Mouse (Mus musculus): ENCODE results near the gene Sostdc1. TPM values are rescaled to one million over a fixed set of nuclear protein-coding genes. Genes with fewer than 3 reads are reported as not detected.

Gene Sostdc1
- total RNA-seq (2014; rRNA removed) (not detected in 2 replicates), polyA plus RNA-seq (2012; rRNA removed) (not detected in 2 replicates)

- H3K36me3 ChIP-seq (ENCODE audit: control insufficient read depth, insufficient read depth, low read length), result no peaks in the 10 kb centered on the region
- no peaks in the 10 kb centered on the region for H3K4me1 ChIP-seq (ENCODE audit: control insufficient read depth, insufficient read depth, low read length)
- H3K27me3 ChIP-seq (ENCODE audit: control insufficient read depth, insufficient read depth, low read length), result no peaks in the 10 kb centered on the region; the same call in 1 of the 2 replicates
- no peak within 1 kb of the TSS for H3K4me3 ChIP-seq (ENCODE audit: insufficient read depth, low read depth, low read length)
- no peak for DNase-seq (ENCODE audit: extremely low read depth, low read depth, low spot score)
- no peak for TF ChIP-seq POLR2A (IDR thresholded peaks at IDR 0.05; ENCODE audit: extremely low read depth, insufficient read depth, low read length)
- TF ChIP-seq CTCF (IDR thresholded peaks at IDR 0.05; ENCODE audit: low read depth, low read length), result no peak
- no peak within 1 kb of the TSS for H3K9ac ChIP-seq (ENCODE audit: low read depth, low read length)
- 36% methylated on average over 7 of the region's 7 CpGs for WGBS
- H3K27ac ChIP-seq (replicated peaks; ENCODE audit: insufficient read depth, low read depth, low read length), result no peak within 1 kb of the TSS
- H3K79me2 ChIP-seq (ENCODE audit: control insufficient read depth, insufficient read depth, low read length), result no peaks in the 10 kb centered on the region
Measured at GRCm38 (mm10) chr12:36313916-36314315, at the start of gene Sostdc1. Gene Sostdc1, plus strand, starts transcription at chr12:36314139.

GRCm38 (mm10) chr12:36267670-36268246 is 46.2 kb upstream of the Sostdc1 start:
- Histone ChIP-seq H3K4me3 (ENCODE audit: insufficient read depth, low read depth, low read length) (no peak overlapping the region), H3K79me2 (ENCODE audit: control insufficient read depth, insufficient read depth, low read length) (no peaks in the 10 kb centered on the region), H3K36me3 (ENCODE audit: control insufficient read depth, insufficient read depth, low read length) (no peaks in the 10 kb centered on the region), H3K4me1 (ENCODE audit: control insufficient read depth, insufficient read depth, low read length) (no peaks in the 10 kb centered on the region), H3K27me3 (ENCODE audit: control insufficient read depth, insufficient read depth, low read length) (no peaks in the 10 kb centered on the region), H3K27ac (replicated peaks; ENCODE audit: insufficient read depth, low read depth, low read length) (no peak overlapping the region), H3K9ac (ENCODE audit: low read depth, low read length) (no peak overlapping the region)
- TF ChIP-seq CTCF (IDR thresholded peaks at IDR 0.05; ENCODE audit: low read depth, low read length) (no peak), POLR2A (IDR thresholded peaks at IDR 0.05; ENCODE audit: extremely low read depth, insufficient read depth, low read length) (no peak)
- 89% methylated on average over 8 of the region's 8 CpGs for WGBS
- no peak for DNase-seq (ENCODE audit: extremely low read depth, low read depth, low spot score)

- H3K9ac ChIP-seq (ENCODE audit: low read depth, low read length), result no peak overlapping the region
- 84% methylated on average over 3 of the region's 3 CpGs for WGBS
- TF ChIP-seq CTCF (IDR thresholded peaks at IDR 0.05; ENCODE audit: low read depth, low read length) (no peak), POLR2A (IDR thresholded peaks at IDR 0.05; ENCODE audit: extremely low read depth, insufficient read depth, low read length) (no peak)
- no peaks in the 10 kb centered on the region for H3K36me3 ChIP-seq (ENCODE audit: control insufficient read depth, insufficient read depth, low read length)
- no peak overlapping the region for H3K4me3 ChIP-seq (ENCODE audit: insufficient read depth, low read depth, low read length)
- no peak overlapping the region for H3K27ac ChIP-seq (replicated peaks; ENCODE audit: insufficient read depth, low read depth, low read length)
- no peak for DNase-seq (ENCODE audit: extremely low read depth, low read depth, low spot score)
- no peaks in the 10 kb centered on the region for H3K79me2 ChIP-seq (ENCODE audit: control insufficient read depth, insufficient read depth, low read length)
- H3K27me3 ChIP-seq (ENCODE audit: control insufficient read depth, insufficient read depth, low read length), result no peaks in the 10 kb centered on the region
- H3K4me1 ChIP-seq (ENCODE audit: control insufficient read depth, insufficient read depth, low read length), result no peaks in the 10 kb centered on the region
Measured at GRCm38 (mm10) chr12:36274823-36275222, 39.1 kb upstream of the Sostdc1 start.

GRCm38 (mm10) chr12:36289634-36290033 is 24.3 kb upstream of the Sostdc1 start:
- WGBS, result 90% methylated on average over 8 of the region's 8 CpGs
- DNase-seq (ENCODE audit: extremely low read depth, low read depth, low spot score), result no peak
- H3K36me3 ChIP-seq (ENCODE audit: control insufficient read depth, insufficient read depth, low read length), result no peaks in the 10 kb centered on the region
- H3K27ac ChIP-seq (replicated peaks; ENCODE audit: insufficient read depth, low read depth, low read length), result no peak overlapping the region
- H3K4me1 ChIP-seq (ENCODE audit: control insufficient read depth, insufficient read depth, low read length), result no peaks in the 10 kb centered on the region
- no peaks in the 10 kb centered on the region for H3K79me2 ChIP-seq (ENCODE audit: control insufficient read depth, insufficient read depth, low read length)
- H3K9ac ChIP-seq (ENCODE audit: low read depth, low read length), result no peak overlapping the region
- no peaks in the 10 kb centered on the region; the same call in 1 of the 2 replicates for H3K27me3 ChIP-seq (ENCODE audit: control insufficient read depth, insufficient read depth, low read length)
- H3K4me3 ChIP-seq (ENCODE audit: insufficient read depth, low read depth, low read length), result no peak overlapping the region
- TF ChIP-seq CTCF (IDR thresholded peaks at IDR 0.05; ENCODE audit: low read depth, low read length) (no peak), POLR2A (IDR thresholded peaks at IDR 0.05; ENCODE audit: extremely low read depth, insufficient read depth, low read length) (no peak)

GRCm38 (mm10) chr12:36290465-36290864 is 23.5 kb upstream of the Sostdc1 start:
- TF ChIP-seq POLR2A (IDR thresholded peaks at IDR 0.05; ENCODE audit: extremely low read depth, insufficient read depth, low read length) (no peak), CTCF (IDR thresholded peaks at IDR 0.05; ENCODE audit: low read depth, low read length) (no peak)
- H3K27ac ChIP-seq (replicated peaks; ENCODE audit: insufficient read depth, low read depth, low read length), result no peak overlapping the region
- no peak for DNase-seq (ENCODE audit: extremely low read depth, low read depth, low spot score)
- no peaks in the 10 kb centered on the region for H3K36me3 ChIP-seq (ENCODE audit: control insufficient read depth, insufficient read depth, low read length)
- WGBS, result 74% methylated on average over 4 of the region's 4 CpGs
- H3K27me3 ChIP-seq (ENCODE audit: control insufficient read depth, insufficient read depth, low read length), result no peaks in the 10 kb centered on the region; the same call in 1 of the 2 replicates
- H3K4me3 ChIP-seq (ENCODE audit: insufficient read depth, low read depth, low read length), result no peak overlapping the region
- H3K4me1 ChIP-seq (ENCODE audit: control insufficient read depth, insufficient read depth, low read length), result no peaks in the 10 kb centered on the region
- H3K79me2 ChIP-seq (ENCODE audit: control insufficient read depth, insufficient read depth, low read length), result no peaks in the 10 kb centered on the region
- H3K9ac ChIP-seq (ENCODE audit: low read depth, low read length), result no peak overlapping the region

- no peak for TF ChIP-seq POLR2A (IDR thresholded peaks at IDR 0.05; ENCODE audit: extremely low read depth, insufficient read depth, low read length)
- no peak for TF ChIP-seq CTCF (IDR thresholded peaks at IDR 0.05; ENCODE audit: low read depth, low read length)
- H3K4me3 ChIP-seq (ENCODE audit: insufficient read depth, low read depth, low read length), result no peak overlapping the region
- H3K27me3 ChIP-seq (ENCODE audit: control insufficient read depth, insufficient read depth, low read length), result no peaks in the 10 kb centered on the region; the same call in 1 of the 2 replicates
- 83% methylated on average over 6 of the region's 6 CpGs for WGBS
- no peak for DNase-seq (ENCODE audit: extremely low read depth, low read depth, low spot score)
- no peaks in the 10 kb centered on the region for H3K79me2 ChIP-seq (ENCODE audit: control insufficient read depth, insufficient read depth, low read length)
- no peak overlapping the region for H3K27ac ChIP-seq (replicated peaks; ENCODE audit: insufficient read depth, low read depth, low read length)
- H3K36me3 ChIP-seq (ENCODE audit: control insufficient read depth, insufficient read depth, low read length), result no peaks in the 10 kb centered on the region
- H3K4me1 ChIP-seq (ENCODE audit: control insufficient read depth, insufficient read depth, low read length), result no peaks in the 10 kb centered on the region
- H3K9ac ChIP-seq (ENCODE audit: low read depth, low read length), result no peak overlapping the region
Measured at GRCm38 (mm10) chr12:36291346-36291745, 22.6 kb upstream of the Sostdc1 start.

Measured in liver, adult 2 months (tissue).